Mouse (Mus musculus): ENCODE measurements around the gene Fam124a.
"Not testable (repeated sequence)": the region's sequence is repeated elsewhere in the genome, so short reads cannot be mapped to it uniquely, and the experiment has no call there.

Gene Fam124a

DNA sequence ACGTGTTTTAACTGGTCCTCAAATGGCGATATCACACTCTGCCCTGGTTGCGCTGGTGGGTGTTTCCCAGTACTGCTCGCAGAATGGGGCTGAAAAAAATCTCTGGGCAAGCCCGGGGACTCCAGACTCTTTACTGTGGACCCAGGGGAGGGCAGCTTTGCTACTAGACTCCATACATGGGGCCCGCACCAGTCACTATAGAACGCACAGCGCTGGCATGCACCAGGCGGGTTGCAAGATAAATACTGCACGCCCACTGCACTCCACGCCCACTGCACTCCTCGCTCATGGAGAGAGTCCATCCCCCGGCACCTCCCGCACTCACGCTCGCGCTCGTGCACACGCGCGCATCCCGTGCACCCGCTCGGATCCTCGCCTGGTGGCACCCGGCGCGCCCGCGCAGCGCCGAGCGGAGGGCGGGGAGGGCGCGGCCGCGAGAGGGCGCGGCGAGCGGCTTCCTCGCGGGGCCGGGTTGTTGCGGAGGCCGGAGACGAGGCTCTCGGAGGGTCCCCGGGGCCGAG lies at the start of gene Fam124a:
Gene Fam124a, plus strand, starts transcription at position 429 of the 521 bp plus-strand sequence.
- DNase-seq = peak; percentile 84

DNA sequence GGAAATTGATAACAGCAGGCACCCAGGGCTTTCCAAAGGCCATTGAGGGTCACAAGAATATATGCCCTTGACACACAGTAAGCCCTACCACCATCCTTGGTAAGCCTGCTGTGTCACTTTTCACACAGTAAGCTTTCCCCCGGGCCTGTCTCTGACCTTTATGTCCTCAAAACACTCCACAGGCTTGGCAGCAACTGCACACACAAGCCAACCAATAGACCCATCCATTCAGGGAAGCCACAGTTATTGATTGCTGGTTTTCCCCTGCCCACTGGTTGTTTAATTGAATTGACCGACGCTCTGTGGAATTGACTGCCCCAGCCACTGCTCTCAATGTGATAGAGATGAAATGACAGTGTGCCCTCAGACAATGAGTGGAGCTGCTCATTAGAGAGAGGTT lies 49.3 kb upstream of the Fam124a start:
- no peak for DNase-seq

DNA sequence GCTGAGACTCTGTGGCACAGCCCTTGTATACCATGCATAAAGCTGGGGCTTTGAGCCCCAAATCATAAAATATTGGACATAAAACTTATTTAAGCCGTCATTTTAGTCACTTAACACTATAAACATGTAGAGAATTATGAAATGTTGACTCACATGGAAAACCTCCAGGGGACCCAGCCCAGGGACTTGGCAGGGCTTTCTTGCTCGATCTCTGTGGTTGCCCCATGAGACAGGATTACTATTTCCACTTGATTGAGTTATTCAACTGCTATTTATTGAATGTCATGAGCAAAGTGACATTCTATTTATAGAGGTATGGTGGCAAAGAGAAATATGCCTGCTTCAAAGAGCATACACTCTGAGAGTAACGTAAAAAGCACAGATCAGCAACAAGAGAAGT lies 46.2 kb upstream of the Fam124a start:
- no peak for DNase-seq

DNA sequence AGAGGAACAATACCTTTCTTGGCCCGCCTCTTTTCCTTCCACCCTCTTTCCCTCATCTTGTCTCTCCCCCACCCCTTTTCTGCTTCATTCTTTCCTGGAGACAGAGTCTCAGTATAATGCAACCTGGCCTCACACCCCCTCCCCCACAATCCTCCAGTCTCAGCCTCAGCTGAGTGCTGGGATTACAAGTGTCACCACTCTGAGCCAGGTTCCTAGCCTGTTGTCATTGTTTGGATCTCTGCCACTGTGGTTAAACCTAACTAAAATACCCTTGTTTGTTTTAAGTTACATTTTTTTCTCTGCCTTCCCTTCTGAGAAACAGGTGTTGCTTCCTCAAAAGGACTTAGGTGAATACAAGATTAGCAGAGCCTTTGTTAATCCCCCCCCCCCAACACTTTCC lies 42.7 kb upstream of the Fam124a start:
- no peak for DNase-seq

DNA sequence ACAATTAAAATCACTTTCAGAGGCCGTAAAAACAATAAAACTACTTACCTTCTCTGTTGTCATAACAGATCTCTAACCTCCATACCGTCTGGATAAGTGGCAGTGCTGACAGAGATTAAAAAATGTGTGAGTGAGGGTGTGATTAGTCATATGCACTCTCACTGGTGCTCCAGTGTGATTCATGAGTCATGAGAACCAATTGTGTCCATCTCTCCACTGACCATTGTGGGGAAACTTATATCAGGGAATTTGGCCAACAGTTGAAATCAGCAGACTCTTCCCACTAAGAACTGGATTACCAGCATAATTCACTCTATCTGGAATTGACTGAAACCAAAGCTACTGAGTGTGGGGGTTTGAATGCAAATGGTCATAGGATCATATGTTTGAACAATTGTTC lies 24.6 kb upstream of the Fam124a start:
- no peak for DNase-seq

DNA sequence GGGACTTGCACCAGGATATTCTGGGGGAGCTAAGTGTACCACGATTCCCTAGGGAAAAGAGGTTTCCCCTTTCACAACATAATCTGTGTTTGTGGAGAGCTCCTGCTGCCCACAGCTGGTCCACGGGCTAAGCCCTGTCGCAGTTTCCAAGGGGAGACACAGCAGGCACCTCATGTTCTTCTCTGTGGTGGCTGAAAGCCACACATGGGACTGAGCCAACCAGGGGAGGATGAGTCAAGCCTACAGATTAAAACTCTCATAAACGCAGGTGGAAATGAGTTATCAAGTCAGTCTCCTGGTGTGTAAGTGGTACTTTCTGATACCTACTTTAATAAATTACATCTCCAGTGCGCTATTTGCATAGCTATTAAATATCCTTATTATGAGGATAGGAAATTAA lies 19.4 kb upstream of the Fam124a start:
- DNase-seq = no peak

DNA sequence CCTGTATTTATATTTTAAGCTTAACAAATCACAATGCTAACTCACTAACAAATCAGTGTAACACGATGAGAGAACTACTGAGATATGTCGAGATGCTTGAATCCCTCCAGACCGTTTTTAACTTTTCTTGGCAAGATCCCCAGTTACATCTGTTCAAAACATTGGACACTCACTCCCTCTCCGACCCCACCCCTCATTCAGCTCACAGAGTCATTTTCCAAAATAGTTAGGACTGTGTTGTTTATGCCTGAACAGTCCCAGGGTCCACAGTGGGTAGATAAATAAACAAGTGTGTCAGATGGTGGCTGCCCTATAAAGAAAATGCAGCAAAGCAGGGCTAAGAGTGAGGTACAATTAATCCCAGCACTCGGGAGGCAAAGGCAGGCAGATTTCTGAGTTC lies 18.5 kb upstream of the Fam124a start:
- no peak for DNase-seq

DNA sequence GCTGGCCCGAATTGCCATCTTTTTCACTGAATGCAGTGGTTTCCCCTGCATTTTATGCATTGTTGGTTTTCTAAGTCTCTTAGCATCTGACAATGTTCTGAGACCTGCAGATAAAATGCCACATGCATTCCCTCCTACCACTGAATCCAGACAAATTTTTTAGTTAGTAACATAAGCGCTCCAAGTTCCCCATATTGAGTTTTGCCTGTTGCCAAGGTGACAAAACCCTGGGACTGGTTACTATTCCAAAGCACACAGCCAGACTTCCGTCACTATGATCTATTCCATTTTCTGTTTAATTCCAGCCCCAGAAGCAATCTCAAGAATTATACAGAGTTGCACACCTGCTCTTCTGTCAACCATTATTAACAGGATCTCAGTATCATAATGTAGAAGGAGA lies 15.7 kb upstream of the Fam124a start:
- DNase-seq = no peak

DNA sequence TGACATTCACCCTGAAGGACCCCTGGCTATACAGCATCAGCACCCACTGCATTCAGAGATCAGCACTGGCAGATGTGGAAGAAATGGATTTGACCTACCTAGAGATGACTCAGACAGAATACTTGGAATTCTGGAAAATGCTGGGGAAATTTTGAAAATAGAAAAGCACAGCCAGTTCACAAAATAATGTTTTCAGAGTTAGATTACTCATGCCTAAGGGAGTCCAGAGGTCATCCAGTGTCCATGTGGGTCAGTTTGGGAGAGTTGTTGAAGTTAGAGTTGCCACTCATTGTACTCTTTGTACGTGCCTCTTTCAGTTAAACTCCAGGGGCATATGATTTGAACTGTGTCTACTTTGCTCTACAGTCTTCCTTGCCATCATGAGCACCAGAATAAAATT lies 13.8 kb upstream of the Fam124a start:
- no peak for DNase-seq

DNA sequence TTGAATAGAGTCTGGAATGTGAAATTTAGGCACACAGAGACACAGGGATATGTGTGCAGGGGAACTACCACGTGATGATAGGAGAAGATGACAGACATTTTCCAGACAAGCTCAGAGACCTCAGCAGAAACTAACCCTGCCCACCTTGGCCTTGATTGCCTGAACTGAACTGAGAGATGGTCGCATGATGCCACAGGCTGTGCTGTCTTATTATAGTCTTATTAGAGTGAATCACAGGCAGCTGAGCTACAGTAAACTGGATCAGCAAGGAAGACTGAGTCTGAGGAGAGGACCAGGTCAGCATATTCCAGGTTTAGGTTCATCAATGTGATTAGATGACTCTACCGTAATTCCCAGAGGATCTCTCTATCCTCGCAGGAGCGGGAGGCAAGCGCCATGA lies 9.2 kb upstream of the Fam124a start:
- DNase-seq = no peak

DNA sequence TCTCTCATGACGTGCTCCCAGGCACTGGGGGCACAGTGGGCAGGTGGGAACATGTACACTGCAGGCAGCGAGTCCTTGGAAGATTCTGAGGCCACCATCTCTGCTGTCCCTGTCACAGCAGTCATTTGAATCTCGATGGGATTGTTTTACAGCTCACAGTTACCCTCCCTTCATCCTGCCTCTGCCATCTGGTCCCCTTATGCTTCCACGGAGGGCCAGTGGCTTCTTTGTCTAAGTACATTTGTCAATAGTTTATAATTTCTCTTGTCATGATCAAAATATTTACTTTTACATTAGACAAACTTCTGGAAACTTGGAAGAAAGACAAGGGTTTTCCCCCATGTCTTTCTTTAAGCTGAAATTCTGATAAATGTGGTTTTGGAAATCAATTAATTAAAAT lies 8.8 kb upstream of the Fam124a start:
- no peak for DNase-seq

DNA sequence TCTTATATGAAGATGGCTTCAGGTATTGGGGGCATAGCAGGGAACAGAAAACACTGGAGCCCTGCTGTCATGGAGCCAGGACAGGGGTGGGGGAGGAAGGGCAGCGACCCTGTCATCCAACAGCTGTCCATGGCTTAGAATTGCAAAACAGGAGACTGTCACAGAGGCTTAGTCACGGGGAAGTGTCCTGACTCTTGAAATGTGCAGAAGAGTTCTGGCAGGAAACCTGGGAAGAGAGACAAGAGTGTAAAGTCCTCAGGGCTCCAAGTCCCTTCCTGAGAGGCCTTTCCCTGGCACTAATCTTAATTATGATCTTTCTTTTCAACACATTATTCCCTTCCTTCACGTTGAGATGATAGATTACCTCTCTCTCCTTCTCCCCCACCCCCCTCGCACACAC lies 5.4 kb upstream of the Fam124a start:
- no peak for DNase-seq

DNA sequence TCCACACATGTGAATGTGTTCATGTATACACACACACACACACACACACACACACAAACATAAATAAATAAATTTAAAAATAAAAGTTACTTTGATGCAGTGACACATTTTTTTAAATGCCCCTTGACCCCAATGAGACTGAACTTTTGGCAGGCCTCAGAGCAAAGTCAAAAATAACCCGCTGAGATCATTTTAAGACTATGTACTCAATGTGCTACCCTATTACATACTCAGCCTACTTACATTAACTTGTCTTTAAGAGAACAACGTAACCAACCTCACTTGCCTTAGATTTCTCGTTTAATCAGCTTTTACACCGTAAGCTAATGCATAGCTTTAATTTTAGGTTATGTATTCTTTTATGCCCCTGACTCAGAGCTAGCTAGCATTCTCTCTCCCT lies 2.8 kb upstream of the Fam124a start:
- no peak for DNase-seq

DNA sequence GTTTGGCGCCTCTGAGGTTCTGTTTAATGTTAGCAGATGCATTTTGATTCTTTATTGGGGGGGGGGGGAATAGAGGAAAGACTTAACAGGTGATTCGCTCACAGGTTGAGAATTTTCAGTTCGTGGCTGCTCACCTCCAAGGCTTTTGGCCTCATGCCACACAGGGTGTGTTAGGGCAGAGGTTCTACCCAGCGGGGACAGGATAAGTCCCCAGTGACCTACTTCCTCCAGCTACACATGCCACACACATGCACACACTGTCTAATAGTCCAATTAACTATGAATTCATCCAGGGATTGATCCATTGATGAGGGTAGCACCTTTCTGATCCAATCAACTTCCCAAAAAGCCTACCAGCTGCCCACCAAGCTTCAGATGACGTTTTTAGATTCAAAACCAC lies 1.8 kb upstream of the Fam124a start:
- no peak for DNase-seq

DNA sequence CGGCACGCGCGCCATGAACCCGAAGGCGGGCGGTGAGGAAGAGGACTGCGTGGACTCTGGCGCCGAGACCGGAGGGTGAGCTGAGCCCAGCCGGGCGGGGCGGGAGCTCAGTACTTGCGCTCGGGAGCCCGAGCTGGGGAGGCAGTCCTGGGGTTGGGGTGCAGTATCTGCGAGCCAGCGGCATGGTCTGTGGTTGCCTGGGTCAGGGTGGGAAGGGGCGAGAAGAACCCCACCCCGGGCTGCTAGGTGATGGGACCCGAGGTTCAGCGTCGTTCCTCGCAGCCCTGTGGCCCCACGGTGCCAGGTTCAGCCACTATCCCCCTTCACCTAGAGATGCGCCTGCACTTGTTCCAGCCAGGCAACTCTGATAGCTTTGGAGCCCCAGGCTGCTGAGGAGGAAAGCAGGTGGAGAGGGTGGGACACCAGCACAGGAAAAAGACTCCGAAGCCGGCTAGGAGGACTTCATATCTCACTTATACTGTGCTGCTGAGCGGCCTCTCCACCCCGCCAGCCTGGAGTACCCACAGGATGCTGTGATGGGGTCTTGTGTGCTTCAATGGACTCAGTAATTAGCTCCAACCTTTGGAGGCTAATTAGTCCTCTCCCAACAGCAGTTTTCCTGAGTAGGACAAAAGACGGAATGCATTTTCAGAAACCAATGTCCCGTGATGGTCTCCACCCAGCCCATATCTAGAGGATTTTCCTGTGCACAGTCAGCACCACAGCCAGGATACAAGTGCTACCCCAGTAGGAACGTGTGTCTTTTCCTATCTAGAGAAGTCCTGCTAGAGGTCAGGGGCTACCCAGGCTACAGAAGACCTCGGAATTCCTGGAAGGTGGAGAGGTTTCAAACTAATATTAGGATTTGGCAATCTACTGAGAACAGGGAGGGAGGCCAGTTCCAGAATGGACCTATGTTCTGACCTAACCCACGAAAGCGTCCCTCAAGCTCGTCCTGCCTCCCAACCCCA lies 588 bp downstream of the Fam124a start:
- DNase-seq = no peak

DNA sequence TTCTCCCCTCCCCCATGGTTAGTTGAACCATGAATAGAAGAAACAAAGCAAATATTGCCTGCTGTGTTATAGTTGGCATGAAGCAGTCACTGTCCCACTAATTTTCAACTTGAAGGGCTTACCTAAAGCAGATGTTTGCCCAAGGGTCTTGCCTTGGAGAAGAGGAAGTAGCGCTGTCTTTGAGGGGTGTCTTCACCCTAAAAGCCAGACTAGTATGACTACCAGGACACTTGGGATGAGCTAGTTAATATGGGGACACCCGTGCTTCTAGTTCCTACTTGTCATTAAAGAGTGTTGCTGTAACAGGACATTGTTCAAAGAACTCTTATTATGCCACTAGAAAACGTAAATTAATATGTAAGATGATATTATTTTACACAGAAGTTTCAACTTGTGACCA lies 1.6 kb downstream of the Fam124a start:
- no peak for DNase-seq

DNA sequence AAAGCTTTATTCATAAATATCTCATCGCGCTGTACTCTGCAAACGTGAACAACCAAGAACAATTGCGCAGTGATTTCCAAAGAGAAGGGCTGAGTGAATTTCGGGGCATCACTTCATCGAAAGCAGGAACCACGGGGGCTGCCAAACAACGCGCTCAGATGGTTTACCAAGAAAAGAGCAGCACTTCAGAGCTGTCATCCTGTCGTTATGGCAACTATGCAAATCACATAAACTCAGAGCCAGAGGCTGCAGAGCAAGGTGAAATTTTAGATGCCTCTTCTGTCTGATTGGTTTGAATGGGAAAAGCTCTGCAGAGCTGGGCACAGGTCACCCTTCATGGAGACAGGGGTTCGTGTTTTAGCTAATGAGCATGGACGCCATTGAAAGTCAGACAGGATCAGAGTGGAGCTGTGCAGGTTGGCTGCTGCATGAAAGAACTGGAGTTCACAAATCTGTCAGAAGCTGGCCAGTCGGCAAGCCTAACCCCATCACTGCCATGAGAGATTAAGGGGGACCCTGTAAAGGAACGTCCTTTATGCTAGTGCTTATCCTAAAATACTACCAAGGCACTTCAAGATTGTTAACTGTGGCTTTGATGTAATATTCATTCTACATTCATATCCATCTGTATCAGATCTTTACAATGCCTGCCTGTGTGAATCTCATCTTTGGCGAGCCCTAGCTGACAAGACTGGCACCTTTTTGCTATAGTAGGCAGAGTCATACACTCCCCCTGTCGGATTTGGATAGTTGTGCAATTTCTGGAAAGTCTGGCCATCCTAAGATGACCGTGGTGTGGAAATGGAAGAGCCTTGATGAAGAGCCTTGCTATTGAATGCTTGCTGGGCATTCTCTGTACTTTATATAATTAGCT lies 6.6 kb downstream of the Fam124a start:
- DNase-seq = peak; percentile 39

DNA sequence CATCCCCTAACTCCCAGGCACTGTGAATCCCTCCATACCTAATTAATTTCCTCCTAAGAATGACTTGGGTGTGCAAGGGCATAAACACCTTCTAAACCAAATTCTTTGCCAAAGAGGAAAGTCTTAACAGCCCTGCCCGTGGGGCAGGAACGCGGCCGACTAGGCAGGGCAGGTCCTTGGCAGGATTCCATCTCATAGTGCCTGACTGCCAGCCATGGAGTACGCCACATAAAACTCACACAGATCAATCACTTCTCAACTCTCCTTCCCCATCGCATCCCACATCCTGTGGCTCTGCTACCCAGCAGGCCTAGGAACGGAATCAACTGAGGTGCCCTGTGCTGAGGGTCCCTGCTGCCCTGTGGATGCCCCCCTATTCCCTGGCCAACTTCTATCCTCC lies 8.1 kb downstream of the Fam124a start:
- DNase-seq = no peak

DNA sequence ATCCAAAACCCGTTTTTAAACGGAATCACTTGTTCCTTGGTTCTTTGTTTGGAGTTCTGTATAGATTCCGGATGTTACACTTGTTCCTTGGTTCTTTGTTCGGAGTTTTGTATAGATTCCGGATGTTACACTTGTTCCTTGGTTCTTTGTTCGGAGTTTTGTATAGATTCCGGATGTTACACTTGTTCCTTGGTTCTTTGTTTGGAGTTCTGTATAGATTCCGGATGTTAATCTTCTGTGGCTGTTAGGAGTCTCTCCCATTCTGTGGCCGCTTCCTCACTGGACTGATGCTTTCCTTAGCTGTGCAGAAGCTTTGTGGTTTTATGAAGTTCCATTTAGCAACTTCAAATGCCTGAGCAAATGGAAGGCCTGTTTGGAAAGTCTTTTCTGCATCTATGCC lies 11.3 kb downstream of the Fam124a start, which contains the start of gene Gm4131:
Gene Gm4131, minus strand, starts transcription at position 101 of the 400 bp plus-strand sequence.
- DNase-seq = not testable (repeated sequence)

DNA sequence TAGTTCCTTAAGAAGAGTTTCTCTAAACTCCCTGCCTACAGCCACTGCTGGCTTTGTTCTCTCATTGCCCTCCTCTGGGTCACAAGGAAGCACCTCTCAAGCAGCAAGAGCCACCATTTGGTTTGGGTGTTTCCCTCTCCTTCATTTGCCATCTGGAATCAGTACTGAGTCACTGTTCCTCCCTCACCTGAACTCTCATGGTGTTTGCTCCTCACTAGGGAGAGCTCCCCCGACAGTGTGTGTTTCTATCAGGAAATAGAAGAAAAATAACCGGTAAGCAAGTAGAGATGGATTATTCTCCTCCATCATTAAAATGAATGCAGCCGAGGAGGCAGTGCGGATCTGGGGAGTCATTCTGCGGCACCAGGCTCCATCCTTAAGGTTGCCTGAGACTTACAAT lies 13.9 kb downstream of the Fam124a start:
- no peak for DNase-seq

DNA sequence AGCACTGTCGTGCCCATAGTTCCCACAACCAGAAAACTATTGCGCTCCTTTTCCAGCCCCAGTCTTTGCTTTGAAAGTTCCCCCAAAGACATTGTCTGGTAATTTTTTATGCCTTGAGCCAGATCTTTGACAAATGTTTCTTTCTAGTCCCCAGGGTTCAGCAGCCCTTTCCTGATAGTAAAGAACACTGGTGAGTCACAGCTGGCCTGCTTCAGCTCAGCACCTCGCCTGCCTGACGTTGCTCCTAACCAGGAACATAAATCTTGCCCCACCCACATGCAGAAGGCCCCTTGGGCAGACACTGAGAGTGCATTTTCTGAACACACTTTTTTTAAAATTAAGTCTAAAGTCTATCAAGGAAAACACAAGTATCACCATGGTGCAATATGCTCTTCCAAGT lies 14.8 kb downstream of the Fam124a start:
- DNase-seq = no peak

DNA sequence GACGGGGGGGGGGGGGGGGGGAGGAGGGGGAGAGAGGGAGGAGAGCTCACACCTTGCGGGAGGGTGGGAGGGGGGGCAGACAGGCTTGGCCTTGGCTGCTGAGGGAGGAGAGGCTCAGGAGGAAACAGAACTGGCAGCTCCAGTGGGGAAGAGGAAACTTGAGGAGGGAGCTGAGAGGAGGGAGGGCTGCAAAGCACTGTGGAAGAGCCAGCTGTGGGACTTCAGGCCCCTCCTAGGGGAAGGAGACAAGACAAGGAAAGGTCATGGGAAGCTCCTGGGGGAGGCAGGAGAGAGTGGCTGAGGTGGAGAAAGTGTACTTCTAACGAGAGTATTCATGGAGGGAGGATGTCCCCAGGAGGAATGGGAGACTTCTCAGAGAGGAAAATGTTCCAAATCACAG lies 17.9 kb downstream of the Fam124a start:
- DNase-seq = no peak

DNA sequence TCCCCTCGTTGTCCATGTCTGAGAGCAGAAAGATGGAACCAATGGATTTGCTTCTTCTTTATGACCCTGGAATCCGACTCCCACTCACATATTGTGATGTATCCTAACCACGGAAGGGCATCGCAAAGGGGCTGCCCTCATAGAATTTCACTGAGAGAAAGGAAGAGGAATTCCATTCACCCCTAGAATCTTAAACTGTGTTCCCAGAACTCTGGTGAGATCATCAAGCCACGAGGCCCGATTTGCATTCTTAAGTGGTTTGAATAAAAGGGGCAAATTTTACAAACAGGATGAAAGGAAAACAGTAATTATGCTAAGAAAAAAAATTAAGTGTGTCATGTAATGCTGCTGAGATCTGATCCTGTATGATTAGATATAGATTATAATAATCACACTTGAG lies 19.4 kb downstream of the Fam124a start:
- DNase-seq = no peak

DNA sequence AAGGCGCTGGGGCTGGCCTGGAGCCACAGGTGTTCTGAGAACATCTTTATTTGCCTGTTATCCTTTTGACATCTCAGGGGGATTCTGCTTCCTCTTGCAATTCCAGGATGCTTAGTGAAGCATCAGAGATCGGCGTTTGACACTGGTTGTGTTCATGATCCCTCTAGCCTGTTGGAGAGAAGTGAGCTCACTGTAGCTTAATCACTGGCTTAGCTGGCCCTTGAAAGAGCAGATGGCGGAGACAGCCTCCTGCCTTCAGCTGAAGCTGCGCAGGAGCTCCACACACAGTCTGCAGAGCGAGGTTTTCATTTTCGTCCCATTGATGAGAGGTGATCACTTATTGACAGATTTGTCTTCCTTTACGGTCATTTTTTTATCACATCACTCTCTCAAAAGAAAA lies 20.3 kb downstream of the Fam124a start:
- DNase-seq = no peak
